Mouse (Mus musculus) heart, adult 2 months (tissue): ENCODE data around the gene Gfi1b.

Experiments
- CTCF ChIP-seq: fragments of 200-600 bp; IDR thresholded peaks from 2 replicates; pipeline ENCODE4 v1.8.1; 2022; ENCODE audit warnings: antibody characterized with exemption, mild to moderate bottlenecking, moderate library complexity
- EP300 ChIP-seq: fragments of 200-500 bp; IDR thresholded peaks from 2 replicates; pipeline ENCODE4 v1.6.1; 2011; ENCODE audit warnings: low read depth, low read length, control low read depth; ENCODE audit not compliant: insufficient read depth
- POLR2A ChIP-seq: fragments of 200-500 bp; IDR thresholded peaks from 2 replicates; pipeline ENCODE4 v1.6.1; 2011; ENCODE audit warnings: mild to moderate bottlenecking, low read depth, low read length, control low read depth; ENCODE audit not compliant: insufficient read depth

DNA sequence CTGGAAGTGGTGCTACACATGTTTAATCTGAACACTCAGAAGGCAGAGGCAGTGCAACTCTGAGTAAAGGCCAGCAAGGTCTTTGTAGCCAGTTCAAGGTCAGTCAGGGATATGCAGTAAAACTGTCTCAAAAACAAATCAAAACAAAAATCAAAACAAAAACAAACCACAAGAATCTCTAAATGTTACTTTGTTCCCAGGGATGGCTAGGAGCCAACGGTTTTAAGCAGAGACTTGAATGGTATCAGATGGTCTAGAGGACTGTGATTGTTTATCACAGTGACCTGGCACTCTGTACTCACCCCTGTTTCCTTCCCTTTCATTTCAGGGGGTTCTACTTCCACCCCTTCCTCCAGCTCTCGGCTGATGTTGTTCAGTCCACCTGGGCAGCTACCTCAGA is 49.7 kb upstream of the Gfi1b start:
- TF ChIP-seq CTCF = no peak
- TF ChIP-seq POLR2A = no peak
- TF ChIP-seq EP300 = no peak
